27 mouse cellular contexts compared by ENCODE assay signal in the genomic region with DNA sequence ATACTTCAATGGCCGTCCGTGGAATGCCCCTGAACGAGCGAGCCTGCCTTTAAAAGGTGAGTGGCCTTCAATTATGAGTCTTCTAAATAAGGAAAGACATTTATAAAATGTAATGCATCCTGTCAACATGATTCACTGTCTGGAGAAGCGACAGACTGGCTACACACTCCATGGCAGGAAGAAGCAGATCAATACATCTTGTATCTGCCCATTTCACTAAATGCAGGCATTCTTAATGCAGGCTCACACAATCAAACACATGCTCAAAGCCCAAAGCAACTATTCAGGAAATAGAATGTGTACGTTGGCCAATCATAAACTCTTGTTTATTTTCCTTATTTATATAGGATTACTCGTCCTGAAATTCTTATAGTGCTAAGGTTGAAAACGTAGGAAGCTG. TPM values are rescaled to one million over a fixed set of nuclear protein-coding genes. Genes with fewer than 3 reads are reported as not detected.
DNase-seq lines count a peak whose midpoint lies in the region; ATAC-seq lines count a peak whose summit lies in the region.
"Had no signal": no experiment of that assay in that cellular context is flagged by ENCODE, and none has a peak within 500 bp of the region (broad histone marks: within the 10 kb centered on the region; RNA-seq: fewer than 3 reads in every experiment).

Uts2b (minus strand) TSS at position 49 of the 400 bp plus-strand sequence.

- WGBS in heart, embryonic 14.5 days: 63% methylated on average over 8 of the region's 8 CpGs
- 66% methylated on average over 8 of the region's 8 CpGs for WGBS in heart, embryonic 12.5 days
- WGBS in hindbrain, embryonic 14.5 days: 79% methylated on average over 8 of the region's 8 CpGs
- 84% methylated on average over 8 of the region's 8 CpGs for WGBS in hindbrain, embryonic 10.5 days
- 59% methylated on average over 8 of the region's 8 CpGs for WGBS in neural tube, embryonic 13.5 days

- no peaks in the 10 kb centered on the region for H3K4me1 ChIP-seq in heart, embryonic 14.5 days (ENCODE audit: control insufficient read depth in 2 of 2, insufficient read depth in 2 of 2, low read length in 2 of 2)
- H3K4me1 ChIP-seq in heart, embryonic 12.5 days (replicated peaks): no peaks in the 10 kb centered on the region
- H3K4me1 ChIP-seq in hindbrain, embryonic 14.5 days (replicated peaks; ENCODE audit: control insufficient read depth, insufficient read depth, low read length): no peaks in the 10 kb centered on the region
- H3K4me1 ChIP-seq in hindbrain, embryonic 10.5 days (replicated peaks): no peaks in the 10 kb centered on the region
- H3K4me1 ChIP-seq in neural tube, embryonic 13.5 days (replicated peaks): peaks cover 15% of the 10 kb centered on the region
- H3K4me1 ChIP-seq: forebrain, embryonic 10.5 days; forebrain, embryonic 13.5 days; hindbrain, embryonic 15.5 days had no signal

- no peaks in the 10 kb centered on the region for H3K27me3 ChIP-seq in heart, embryonic 14.5 days (ENCODE audit: control insufficient read depth, insufficient read depth, low read length)
- H3K27me3 ChIP-seq in heart, embryonic 12.5 days (replicated peaks): no peaks in the 10 kb centered on the region
- no peaks in the 10 kb centered on the region for H3K27me3 ChIP-seq in hindbrain, embryonic 14.5 days (ENCODE audit: control insufficient read depth, insufficient read depth, low read length)
- no peaks in the 10 kb centered on the region for H3K27me3 ChIP-seq in hindbrain, embryonic 10.5 days (ENCODE audit: insufficient read depth, poor library complexity, severe bottlenecking)
- no peaks in the 10 kb centered on the region for H3K27me3 ChIP-seq in neural tube, embryonic 13.5 days
- H3K27me3 ChIP-seq: CH12.LX; forebrain, embryonic 13.5 days; hindbrain, embryonic 15.5 days; Patski had no signal

- H3K27ac ChIP-seq in heart, embryonic 14.5 days (replicated peaks in 1 of 2; ENCODE audit: control insufficient read depth in 1 of 2, insufficient read depth in 1 of 2, low read depth in 2 of 2, low read length in 2 of 2): no peak within 1 kb of the TSS
- H3K27ac ChIP-seq in heart, embryonic 12.5 days (ENCODE audit: poor library complexity, severe bottlenecking): no peak within 1 kb of the TSS
- no peak within 1 kb of the TSS for H3K27ac ChIP-seq in hindbrain, embryonic 14.5 days
- no peak within 1 kb of the TSS for H3K27ac ChIP-seq in hindbrain, embryonic 10.5 days
- H3K27ac ChIP-seq in neural tube, embryonic 13.5 days (replicated peaks): peak within 1 kb of the TSS; percentile 43
- H3K27ac ChIP-seq: forebrain, embryonic 10.5 days; forebrain, embryonic 13.5 days; hindbrain, embryonic 15.5 days had no signal

- no peaks in the 10 kb centered on the region for H3K36me3 ChIP-seq in heart, embryonic 14.5 days (ENCODE audit: control insufficient read depth, insufficient read depth, low read length)
- H3K36me3 ChIP-seq in heart, embryonic 12.5 days: no peaks in the 10 kb centered on the region
- H3K36me3 ChIP-seq in hindbrain, embryonic 14.5 days (replicated peaks; ENCODE audit: control insufficient read depth, insufficient read depth): no peaks in the 10 kb centered on the region
- no peaks in the 10 kb centered on the region for H3K36me3 ChIP-seq in hindbrain, embryonic 10.5 days
- H3K36me3 ChIP-seq in neural tube, embryonic 13.5 days: no peaks in the 10 kb centered on the region
- H3K36me3 ChIP-seq: forebrain, embryonic 10.5 days; G1E; hindbrain, embryonic 15.5 days had no signal

- no peak within 1 kb of the TSS for H3K9ac ChIP-seq in heart, embryonic 14.5 days (ENCODE audit: low read length)
- no peak within 1 kb of the TSS for H3K9ac ChIP-seq in heart, embryonic 12.5 days
- H3K9ac ChIP-seq in hindbrain, embryonic 14.5 days: no peak within 1 kb of the TSS
- H3K9ac ChIP-seq in neural tube, embryonic 13.5 days: no peak within 1 kb of the TSS
- H3K9ac ChIP-seq: forebrain, embryonic 13.5 days; hindbrain, embryonic 15.5 days had no signal

- H3K4me2 ChIP-seq in heart, embryonic 14.5 days (ENCODE audit: low read length): no peak within 1 kb of the TSS
- H3K4me2 ChIP-seq in heart, embryonic 12.5 days: no peak within 1 kb of the TSS
- H3K4me2 ChIP-seq in hindbrain, embryonic 14.5 days (replicated peaks): no peak within 1 kb of the TSS
- H3K4me2 ChIP-seq in neural tube, embryonic 13.5 days: 0 out of 2 replicates have a peak within 1 kb of the TSS, but pooled peaks have one; percentile 6
- H3K4me2 ChIP-seq: forebrain, embryonic 13.5 days; hindbrain, embryonic 15.5 days had no signal

- H3K4me3 ChIP-seq in heart, embryonic 14.5 days (ENCODE audit: control insufficient read depth in 1 of 2, insufficient read depth in 1 of 2, low read depth in 1 of 2, low read length in 2 of 2): no peak within 1 kb of the TSS
- H3K4me3 ChIP-seq in heart, embryonic 12.5 days: no peak within 1 kb of the TSS
- H3K4me3 ChIP-seq in hindbrain, embryonic 14.5 days (replicated peaks; ENCODE audit: low read length): no peak within 1 kb of the TSS
- no peak within 1 kb of the TSS for H3K4me3 ChIP-seq in hindbrain, embryonic 10.5 days
- no peak within 1 kb of the TSS for H3K4me3 ChIP-seq in neural tube, embryonic 13.5 days
- H3K4me3 ChIP-seq: forebrain, embryonic 10.5 days; forebrain, embryonic 13.5 days; hindbrain, embryonic 15.5 days had no signal

- no peak for ATAC-seq in heart, embryonic 14.5 days (ENCODE audit: insufficient number of reproducible peaks, insufficient read depth, low FRiP score, low read depth)
- no peak for ATAC-seq in heart, embryonic 12.5 days (ENCODE audit: insufficient number of reproducible peaks, low FRiP score)
- ATAC-seq in hindbrain, embryonic 14.5 days (ENCODE audit: low FRiP score): no peak
- peak; percentile 67; the same call in 1 of the 2 replicates for ATAC-seq in neural tube, embryonic 13.5 days (ENCODE audit: low read depth)
- ATAC-seq: forebrain, embryonic 13.5 days; forebrain, embryonic 16.5 days; Patski had no signal

- no peaks in the 10 kb centered on the region for H3K9me3 ChIP-seq in heart, embryonic 14.5 days (ENCODE audit: control insufficient read depth, low read length)
- H3K9me3 ChIP-seq in heart, embryonic 12.5 days (replicated peaks): no peaks in the 10 kb centered on the region
- H3K9me3 ChIP-seq in hindbrain, embryonic 14.5 days (ENCODE audit: control insufficient read depth, low read length): no peaks in the 10 kb centered on the region
- H3K9me3 ChIP-seq in hindbrain, embryonic 10.5 days: no peaks in the 10 kb centered on the region
- no peaks in the 10 kb centered on the region for H3K9me3 ChIP-seq in neural tube, embryonic 13.5 days
- H3K9me3 ChIP-seq: forebrain, embryonic 10.5 days; forebrain, embryonic 13.5 days; G1E; hindbrain, embryonic 15.5 days had no signal

- no peak for DNase-seq in hindbrain, embryonic 14.5 days (ENCODE audit: low spot score)
- no peak for DNase-seq in hindbrain, embryonic 10.5 days (ENCODE audit: low spot score)
- no peak for DNase-seq in left cerebral cortex, adult 8-10 months (ENCODE audit: low spot score in 2 of 2)
- no peak for DNase-seq in ovary, postnatal 14 days (ENCODE audit: low spot score)
- DNase-seq: adrenal gland, postnatal 10 days; adrenal gland, postnatal 36 days; B cell, adult 2 months; cerebellum, adult 18-20 months; cerebellum, adult 9-10 months; cerebellum, postnatal 14 days; gastrocnemius, postnatal 10 days; gastrocnemius, postnatal 36 days had no signal

RNA-seq across cellular contexts. Expression of gene Uts2b, which starts in this region (rescaled TPM):
- polyA plus RNA-seq in heart, embryonic 14.5 days (2014; fragmentation: Nextera tagmentation; extraction: Ambion mirVana): 22.2 and 27.1 TPM in 2 replicates
- 5.5 and 6.4 TPM in 2 replicates for polyA plus RNA-seq in heart, embryonic 12.5 days (2016; fragmentation: Nextera tagmentation; extraction: Ambion mirVana)
- polyA plus RNA-seq in hindbrain, embryonic 14.5 days (2014; fragmentation: Nextera tagmentation; extraction: Ambion mirVana): 9.6 and 12.4 TPM in 2 replicates
- 1.8 TPM in 1 of 2 replicates, not detected in the other for polyA plus RNA-seq in hindbrain, embryonic 10.5 days (2016; fragmentation: Nextera tagmentation; extraction: Ambion mirVana)
- polyA plus RNA-seq in neural tube, embryonic 13.5 days (2015; fragmentation: Nextera tagmentation; extraction: Ambion mirVana): 30.9 and 33.5 TPM in 2 replicates
- not detected for total RNA-seq in left cerebral cortex, adult 8-10 months (2022)
- total RNA-seq: adrenal gland, adult 18-20 months; adrenal gland, postnatal 10 days; adrenal gland, postnatal 36 days; G1E; gastrocnemius, adult 18-20 months; gastrocnemius, postnatal 10 days; gastrocnemius, postnatal 36 days; granulocyte monocyte progenitor cell, adult 5-6 weeks had no signal
- polyA plus RNA-seq: embryonic facial prominence, embryonic 11.5 days; forebrain, embryonic 10.5 days; forebrain, embryonic 13.5 days; forebrain, embryonic 16.5 days; G1E; intestine, embryonic 14.5 days; Patski had no signal
